Mouse (Mus musculus) myocyte (in vitro differentiated cells): ENCODE data around the gene Stat6.

Experiments
- E2F4 ChIP-seq: IDR thresholded peaks from one replicate; pipeline ENCODE4 v1.6.1; 2011; ENCODE audit warnings: mild to moderate bottlenecking, control low read depth, moderate library complexity; ENCODE audit not compliant: insufficient read depth
- MAX ChIP-seq: IDR thresholded peaks from one replicate; pipeline ENCODE4 v1.6.1; 2011; ENCODE audit warnings: low read depth, mild to moderate bottlenecking, control low read depth
- MYOD1 ChIP-seq, 3 experiments: IDR thresholded peaks; one replicate each; pipeline ENCODE4 v1.6.1; 2011; ENCODE audit warnings: control low read depth in 2 of 3, low read depth in 2 of 3, mild to moderate bottlenecking in 2 of 3, moderate library complexity in 1 of 3; ENCODE audit not compliant: insufficient read length in 2 of 3, control insufficient read depth in 1 of 3
- MYOG ChIP-seq, 3 experiments: IDR thresholded peaks; one replicate each; pipeline ENCODE4 v1.6.1; 2011; ENCODE audit warnings: control low read depth in 2 of 3, low read depth in 2 of 3, mild to moderate bottlenecking in 2 of 3; ENCODE audit not compliant: insufficient read length in 2 of 3, control insufficient read depth in 1 of 3, insufficient read depth in 1 of 3
- POLR2A ChIP-seq: IDR thresholded peaks from one replicate; pipeline ENCODE4 v1.6.1; 2011; ENCODE audit warnings: low read depth, mild to moderate bottlenecking, control low read depth, moderate library complexity; ENCODE audit not compliant: insufficient read length
- POLR2AphosphoS2 ChIP-seq: IDR thresholded peaks from one replicate; pipeline ENCODE4 v1.6.1; 2011; ENCODE audit warnings: low read depth, control low read depth; ENCODE audit not compliant: insufficient read length
- SRF ChIP-seq: IDR thresholded peaks from one replicate; pipeline ENCODE4 v1.6.1; 2011; ENCODE audit warnings: low read depth; ENCODE audit not compliant: control insufficient read depth, insufficient read length
- TCF12 ChIP-seq: IDR thresholded peaks from one replicate; pipeline ENCODE4 v1.6.1; 2011; ENCODE audit warnings: mild to moderate bottlenecking, control low read depth; ENCODE audit not compliant: poor library complexity, insufficient read depth, severe bottlenecking
- TCF3 ChIP-seq: IDR thresholded peaks from one replicate; pipeline ENCODE4 v1.6.1; 2011; ENCODE audit warnings: low read depth, control low read depth; ENCODE audit not compliant: insufficient read length
- USF1 ChIP-seq: IDR thresholded peaks from one replicate; pipeline ENCODE4 v1.6.1; 2011; ENCODE audit warnings: low read depth, mild to moderate bottlenecking, control low read depth, moderate library complexity

DNA sequence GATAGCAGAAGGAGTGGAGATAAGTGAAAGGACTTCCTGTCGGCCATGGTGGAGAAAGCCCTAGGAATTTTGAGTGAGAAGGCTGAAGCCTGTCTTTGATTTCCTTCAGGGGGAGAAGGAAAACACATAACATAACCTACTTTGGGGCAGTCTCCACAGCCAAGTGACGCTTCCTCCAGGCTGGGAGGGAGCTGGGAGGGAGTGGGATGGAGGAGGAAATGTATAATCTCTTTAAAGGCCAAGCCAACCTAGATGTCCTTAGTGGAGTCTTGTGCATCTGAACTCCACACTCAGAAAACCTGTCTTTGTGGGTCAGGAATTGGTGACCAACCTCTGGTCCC lies 27.8 kb upstream of the Stat6 start:
- TF ChIP-seq POLR2A: no peak
- no peak for TF ChIP-seq MYOG (IDR thresholded peaks at IDR 0.05; ENCODE audit: control insufficient read depth in 1 of 3, insufficient read depth in 1 of 3, insufficient read length in 2 of 3, low read depth in 2 of 3)
- TF ChIP-seq MAX: no peak
- TF ChIP-seq USF1: no peak
- TF ChIP-seq MYOD1 (IDR thresholded peaks at IDR 0.05; ENCODE audit: control insufficient read depth in 1 of 3, insufficient read length in 2 of 3, low read depth in 2 of 3): no peak
- TF ChIP-seq TCF12: no peak
- no peak for TF ChIP-seq TCF3
- no peak for TF ChIP-seq SRF
- no peak for TF ChIP-seq E2F4
- TF ChIP-seq POLR2AphosphoS2: no peak
